Mouse (Mus musculus) layer of hippocampus, adult 9-11 months (tissue): ENCODE measurements at regions not wholly inside any gene's neighbourhood (a gene's known extent, or its start where the extent isn't known, plus 50 kb on each side); places are given as distances from the start of the nearest gene placed in this dataset.

ENCODE experiments used
- DNase-seq: peaks from one replicate; pipeline ENCODE4 v3.0.0; 2022

- no peak for DNase-seq
These were observed 441.5 kb downstream of the Ebf1 start for GRCm38 (mm10) chr11:45058658-45059057.

- no peak for DNase-seq
These were observed 449.5 kb downstream of the Ebf1 start for GRCm38 (mm10) chr11:45066592-45066991.

GRCm38 (mm10) chr11:45070280-45070679, 453.2 kb downstream of the Ebf1 start:
- DNase-seq, result no peak

- DNase-seq, result no peak
These were observed 454.1 kb downstream of the Ebf1 start for GRCm38 (mm10) chr11:45071195-45071594.

- no peak for DNase-seq
These were observed 467.5 kb downstream of the Ebf1 start for GRCm38 (mm10) chr11:45084506-45085037.

- no peak for DNase-seq
These were observed 468.0 kb downstream of the Ebf1 start for GRCm38 (mm10) chr11:45085145-45085544.

- no peak for DNase-seq
These were observed 470.2 kb downstream of the Ebf1 start for GRCm38 (mm10) chr11:45087186-45087915.

- no peak for DNase-seq
These were observed 471.2 kb downstream of the Ebf1 start for GRCm38 (mm10) chr11:45088286-45088685.

- no peak for DNase-seq
These were observed 472.4 kb downstream of the Ebf1 start for GRCm38 (mm10) chr11:45089561-45089960.

GRCm38 (mm10) chr11:45103498-45104336, 486.6 kb downstream of the Ebf1 start:
- DNase-seq, result peak; percentile 16

- no peak for DNase-seq
These were observed 499.6 kb downstream of the Ebf1 start for GRCm38 (mm10) chr11:45116702-45117101.

GRCm38 (mm10) chr11:45123276-45123675, 506.2 kb downstream of the Ebf1 start:
- DNase-seq, result no peak

- no peak for DNase-seq
These were observed 519.7 kb downstream of the Ebf1 start for GRCm38 (mm10) chr11:45136781-45137180.

GRCm38 (mm10) chr11:45138351-45138975, 521.3 kb downstream of the Ebf1 start:
- no peak for DNase-seq

GRCm38 (mm10) chr11:45140490-45140889, 523.4 kb downstream of the Ebf1 start:
- no peak for DNase-seq

- DNase-seq, result no peak
These were observed 537.0 kb downstream of the Ebf1 start for GRCm38 (mm10) chr11:45154070-45154469.

- DNase-seq, result peak; percentile 9
These were observed 537.4 kb downstream of the Ebf1 start for GRCm38 (mm10) chr11:45154497-45154896.

- no peak for DNase-seq
These were observed 538.7 kb downstream of the Ebf1 start for GRCm38 (mm10) chr11:45155782-45156181.

- DNase-seq, result no peak
These were observed 541.2 kb downstream of the Ebf1 start for GRCm38 (mm10) chr11:45158282-45158681.

GRCm38 (mm10) chr11:45160871-45161270, 543.8 kb downstream of the Ebf1 start:
- DNase-seq, result no peak

GRCm38 (mm10) chr11:45173546-45173945, 556.4 kb downstream of the Ebf1 start:
- no peak for DNase-seq

GRCm38 (mm10) chr11:45174071-45174470, 557.0 kb downstream of the Ebf1 start:
- no peak for DNase-seq
